Mouse (Mus musculus) forebrain, embryonic 11.5 days (tissue): ENCODE results near the gene 2010106E10Rik. TPM values are rescaled to one million over a fixed set of nuclear protein-coding genes. Genes with fewer than 3 reads are reported as not detected.

Source experiments
- polyA plus RNA-seq: library from polyadenylated mRNA; unstranded; fragments of >200 nt; fragmentation: Nextera tagmentation; extraction: Ambion mirVana; gene quantifications from 2 replicates; pipeline ENCODE4 v1.2.1, GENCODE M21; 2014

2010106E10Rik gene
- polyA plus RNA-seq, 1 experiment from 2014 or later = not detected

Other genes with a start within 250 kb of the 2010106E10Rik start
- 61.7 and 62.6 TPM in 2 replicates for gene Apool, start 183.9 kb upstream of the 2010106E10Rik start, polyA plus RNA-seq
- not detected in 2 replicates for gene Satl1, start 88.5 kb upstream of the 2010106E10Rik start, polyA plus RNA-seq
- gene Zfp711, start 105.3 kb downstream of the 2010106E10Rik start, polyA plus RNA-seq = 19.1 and 24.3 TPM in 2 replicates
- gene Pof1b, start 203.4 kb downstream of the 2010106E10Rik start, polyA plus RNA-seq = 0.19 and 0.20 TPM in 2 replicates